Mouse (Mus musculus) intestine, postnatal 0 days (tissue): ENCODE measurements around the gene Srcin1. TPM values are rescaled to one million over a fixed set of nuclear protein-coding genes. Genes with fewer than 3 reads are reported as not detected.

Experiments
- ATAC-seq: fragments of 200-750 bp; cut with Nextera tagmentation; 2 replicates; pipeline ENCODE4 v1.8.0; 2017; ENCODE audit warnings: mild to moderate bottlenecking, moderate TSS enrichment, moderate library complexity
- H3K27ac ChIP-seq: fragments of 300-500 bp; sonication (generic); 2 replicates; pipeline ENCODE4 v1.5.1; 2014; ENCODE audit warnings: mild to moderate bottlenecking, low read depth, low read length, moderate library complexity
- H3K27me3 ChIP-seq: fragments of 300-500 bp; sonication (generic); replicated peaks from 2 replicates; pipeline ENCODE4 v1.6.1; 2014; ENCODE audit warnings: low read length, mixed read lengths; ENCODE audit not compliant: control insufficient read depth, insufficient read depth
- H3K36me3 ChIP-seq: fragments of 300-500 bp; sonication (generic); 2 replicates; pipeline ENCODE4 v1.6.1; 2014; ENCODE audit warnings: mild to moderate bottlenecking, moderate library complexity; ENCODE audit not compliant: control insufficient read depth, insufficient read depth
- H3K4me1 ChIP-seq: fragments of 300-500 bp; sonication (generic); replicated peaks from 2 replicates; pipeline ENCODE4 v1.6.1; 2014; ENCODE audit warnings: antibody characterized with exemption, low read length, mixed read lengths; ENCODE audit not compliant: control insufficient read depth, insufficient read depth
- H3K4me2 ChIP-seq: fragments of 300-500 bp; sonication (generic); replicated peaks from 2 replicates; pipeline ENCODE4 v1.6.1; 2014; ENCODE audit warnings: low read depth, mild to moderate bottlenecking, moderate library complexity
- H3K4me3 ChIP-seq: fragments of 300-500 bp; sonication (generic); 2 replicates; pipeline ENCODE4 v1.5.1; 2014; ENCODE audit warnings: low read depth, low read length
- H3K9ac ChIP-seq: fragments of 300-500 bp; sonication (generic); 2 replicates; pipeline ENCODE4 v1.6.1; 2014; ENCODE audit warnings: mild to moderate bottlenecking, low read depth, low read length
- H3K9me3 ChIP-seq: fragments of 300-500 bp; sonication (generic); 2 replicates; pipeline ENCODE4 v1.6.1; 2016; ENCODE audit warnings: mixed run types; ENCODE audit not compliant: control insufficient read depth
- CTCF ChIP-seq: sonication (generic); IDR thresholded peaks from 2 replicates; pipeline ENCODE4 v1.5.1; 2016; ENCODE audit warnings: low read depth, mild to moderate bottlenecking, control low read depth, antibody characterized with exemption, moderate library complexity
- WGBS: fragments of 180-500 bp; shearing (Covaris S2); extraction: QIAGEN DNeasy Blood & Tissue Kit; methylation state at CpG from one replicate; pipeline ENCODE4 v1.1.7; 2014; 5-methylcytosine and 5-hydroxymethylcytosine counted together
- polyA plus RNA-seq: library from polyadenylated mRNA; unstranded; fragments of >200 nt; fragmentation: Nextera tagmentation; extraction: Ambion mirVana; gene quantifications from 2 replicates; pipeline ENCODE4 v1.2.1, GENCODE M21; 2015

Srcin1 gene
- polyA plus RNA-seq, 1 experiment from 2014 or later, result 0.18 TPM

GRCm38 (mm10) chr11:97509058-97509457, 66.9 kb downstream of the Srcin1 start:
- Histone ChIP-seq H3K9ac (no peak overlapping the region), H3K27me3 (0 out of 2 replicates have a peak, but pooled peaks cover 3% of the 10 kb centered on the region), H3K27ac (no peak overlapping the region), H3K4me1 (no peaks in the 10 kb centered on the region), H3K9me3 (no peaks in the 10 kb centered on the region), H3K36me3 (no peaks in the 10 kb centered on the region), H3K4me2 (no peak overlapping the region), H3K4me3 (no peak overlapping the region)
- WGBS, result 42% methylated on average over 5 of the region's 5 CpGs
- ATAC-seq, result no peak
- TF ChIP-seq CTCF, result no peak

GRCm38 (mm10) chr11:97508198-97508597, 67.8 kb downstream of the Srcin1 start:
- Histone ChIP-seq H3K27me3 (0 out of 2 replicates have a peak, but pooled peaks cover 3% of the 10 kb centered on the region), H3K4me3 (no peak overlapping the region), H3K4me1 (no peaks in the 10 kb centered on the region), H3K36me3 (no peaks in the 10 kb centered on the region), H3K4me2 (no peak overlapping the region), H3K9me3 (no peaks in the 10 kb centered on the region), H3K9ac (no peak overlapping the region), H3K27ac (no peak overlapping the region)
- ATAC-seq, result no peak
- 73% methylated on average over 3 of the region's 3 CpGs for WGBS
- no peak for TF ChIP-seq CTCF

GRCm38 (mm10) chr11:97506331-97506730, 69.7 kb downstream of the Srcin1 start:
- Histone ChIP-seq H3K9ac (no peak overlapping the region), H3K4me1 (no peaks in the 10 kb centered on the region), H3K27ac (no peak overlapping the region), H3K4me3 (no peak overlapping the region), H3K9me3 (no peaks in the 10 kb centered on the region), H3K4me2 (no peak overlapping the region), H3K27me3 (peaks cover 3% of the 10 kb centered on the region; the same call in 1 of the 2 replicates), H3K36me3 (peaks cover 5% of the 10 kb centered on the region; the same call in 1 of the 2 replicates)
- no peak for ATAC-seq
- peak; percentile 14; the same call in 1 of the 2 replicates for TF ChIP-seq CTCF
- 59% methylated on average over 8 of the region's 8 CpGs for WGBS

- TF ChIP-seq CTCF, result no peak
- no peak overlapping the region for H3K4me2 ChIP-seq
- H3K9ac ChIP-seq, result no peak overlapping the region
- H3K36me3 ChIP-seq, result peaks cover 9% of the 10 kb centered on the region; the same call in 1 of the 2 replicates
- no peak overlapping the region for H3K27ac ChIP-seq
- peaks cover 4% of the 10 kb centered on the region; the same call in 1 of the 2 replicates for H3K27me3 ChIP-seq
- ATAC-seq, result no peak
- no peaks in the 10 kb centered on the region for H3K4me1 ChIP-seq
- H3K4me3 ChIP-seq, result no peak overlapping the region
- WGBS, result 71% methylated on average over 4 of the region's 4 CpGs
- H3K9me3 ChIP-seq, result no peaks in the 10 kb centered on the region
Measured at GRCm38 (mm10) chr11:97505784-97506183, 70.2 kb downstream of the Srcin1 start.

GRCm38 (mm10) chr11:97502846-97503245, 73.1 kb downstream of the Srcin1 start:
- Histone ChIP-seq H3K4me2 (no peak overlapping the region), H3K4me1 (no peaks in the 10 kb centered on the region), H3K9me3 (no peaks in the 10 kb centered on the region), H3K27me3 (peaks cover 21% of the 10 kb centered on the region; the same call in 1 of the 2 replicates), H3K36me3 (peaks cover 20% of the 10 kb centered on the region; the same call in 1 of the 2 replicates), H3K27ac (no peak overlapping the region), H3K9ac (no peak overlapping the region), H3K4me3 (no peak overlapping the region)
- no peak for TF ChIP-seq CTCF
- no peak for ATAC-seq
- WGBS, result 78% methylated on average over 4 of the region's 4 CpGs

- no peak for TF ChIP-seq CTCF
- Histone ChIP-seq H3K27ac (no peak overlapping the region), H3K4me1 (no peaks in the 10 kb centered on the region), H3K9ac (no peak overlapping the region), H3K4me3 (no peak overlapping the region), H3K9me3 (no peaks in the 10 kb centered on the region), H3K36me3 (peaks cover 20% of the 10 kb centered on the region; the same call in 1 of the 2 replicates), H3K4me2 (no peak overlapping the region), H3K27me3 (peaks cover 21% of the 10 kb centered on the region; the same call in 1 of the 2 replicates)
- 37% methylated on average over 9 of the region's 9 CpGs for WGBS
- ATAC-seq, result no peak
Measured at GRCm38 (mm10) chr11:97502383-97502782, 73.6 kb downstream of the Srcin1 start.
